Mouse (Mus musculus): ENCODE results near the gene Fam57b.

Fam57b gene

GRCm38 (mm10) chr7:126799468-126800268, 2.2 kb downstream of the Fam57b start:
- peak; percentile 78 to 84 for DNase-seq

- no peak for DNase-seq
Measured at GRCm38 (mm10) chr7:126800269-126801056, 3.0 kb downstream of the Fam57b start.

GRCm38 (mm10) chr7:126801057-126801422, 3.6 kb downstream of the Fam57b start:
- no peak for DNase-seq

GRCm38 (mm10) chr7:126802134-126802889, 4.8 kb downstream of the Fam57b start:
- no peak for DNase-seq

GRCm38 (mm10) chr7:126803181-126803580, 5.7 kb downstream of the Fam57b start:
- DNase-seq: no peak

- DNase-seq: no peak
Measured at GRCm38 (mm10) chr7:126803751-126804150, 6.3 kb downstream of the Fam57b start.

GRCm38 (mm10) chr7:126806956-126807355, 9.5 kb downstream of the Fam57b start:
- no peak for DNase-seq

GRCm38 (mm10) chr7:126807405-126807804, 9.9 kb downstream of the Fam57b start:
- DNase-seq: no peak

- DNase-seq: peak; percentile 94 to 96
Measured at GRCm38 (mm10) chr7:126808703-126809455, 11.4 kb downstream of the Fam57b start.

GRCm38 (mm10) chr7:126809723-126810369, 12.4 kb downstream of the Fam57b start:
- DNase-seq: no peak

GRCm38 (mm10) chr7:126815726-126816222, 18.3 kb downstream of the Fam57b start:
- no peak for DNase-seq

GRCm38 (mm10) chr7:126816494-126816893, 19.0 kb downstream of the Fam57b start:
- DNase-seq: no peak

GRCm38 (mm10) chr7:126817595-126817994, 20.1 kb downstream of the Fam57b start:
- no peak for DNase-seq

GRCm38 (mm10) chr7:126818818-126819217, 21.4 kb downstream of the Fam57b start:
- DNase-seq: no peak

- DNase-seq: peak; percentile 90 to 94
Measured at GRCm38 (mm10) chr7:126821835-126822511, 24.5 kb downstream of the Fam57b start.

GRCm38 (mm10) chr7:126822741-126823140, 25.3 kb downstream of the Fam57b start:
- peak; percentile 53 to 56 for DNase-seq

- DNase-seq: peak; percentile 58 to 65
Measured at GRCm38 (mm10) chr7:126823202-126823711, 25.8 kb downstream of the Fam57b start.

GRCm38 (mm10) chr7:126823940-126824339, 26.5 kb downstream of the Fam57b start:
- DNase-seq: peak in 1 of 2 experiments; percentile 29

GRCm38 (mm10) chr7:126825403-126825802, 27.9 kb downstream of the Fam57b start:
- no peak for DNase-seq

GRCm38 (mm10) chr7:126825952-126826351, 28.5 kb downstream of the Fam57b start:
- no peak for DNase-seq

GRCm38 (mm10) chr7:126831539-126831938, 34.1 kb downstream of the Fam57b start, which contains the start of gene 4930451I11Rik:
4930451I11Rik (minus strand) TSS chr7:126831639.
- no peak for DNase-seq
